Mouse (Mus musculus): ENCODE measurements around the gene Trpc7.

GRCm38 (mm10) chr13:56794441-56794840, 101.4 kb downstream of the Trpc7 start:
- no peak for TF ChIP-seq GATA1 (IDR thresholded peaks at IDR 0.05; ENCODE audit: low read length)
- no peak for TF ChIP-seq TAL1 (IDR thresholded peaks at IDR 0.05; ENCODE audit: low read length)
